Mouse (Mus musculus): ENCODE data around the gene Cnn3. TPM values are rescaled to one million over a fixed set of nuclear protein-coding genes. Genes with fewer than 3 reads are reported as not detected.

Gene Cnn3
- polyA plus RNA-seq, 1 experiment from 2014 or later, result 858 TPM

- no peaks in the 10 kb centered on the region for H3K9me3 ChIP-seq
- WGBS, result 82% methylated on average over 3 of the region's 3 CpGs
Observed at GRCm38 (mm10) chr3:121474738-121475137, 48.4 kb downstream of the Cnn3 start.

GRCm38 (mm10) chr3:121480030-121480960 is 54.0 kb downstream of the Cnn3 start:
- H3K27me3 ChIP-seq, result peaks cover 7% of the 10 kb centered on the region
- no peaks in the 10 kb centered on the region for H3K36me3 ChIP-seq
- no peak overlapping the region for H3K27ac ChIP-seq
- no peak overlapping the region for H3K4me2 ChIP-seq
- H3K4me1 ChIP-seq (replicated peaks), result peaks cover 32% of the 10 kb centered on the region
- WGBS, result 60% methylated on average over 26 of the region's 26 CpGs
- ATAC-seq (ENCODE audit: insufficient number of reproducible peaks, insufficient read depth, low FRiP score, low TSS enrichment, low read depth), result peak; percentile 74
- H3K9me3 ChIP-seq, result no peaks in the 10 kb centered on the region
- no peak overlapping the region for H3K4me3 ChIP-seq (replicated peaks)
- no peak overlapping the region for H3K9ac ChIP-seq (replicated peaks)

More at GRCm38 (mm10) chr3:121474738-121475137, 48.4 kb downstream of the Cnn3 start:
- no peak for ATAC-seq (ENCODE audit: insufficient number of reproducible peaks, insufficient read depth, low FRiP score, low TSS enrichment, low read depth)
- Histone ChIP-seq H3K4me1 (replicated peaks) (peaks cover 3% of the 10 kb centered on the region; the same call in 1 of the 2 replicates), H3K27ac (no peak overlapping the region), H3K9ac (replicated peaks) (no peak overlapping the region), H3K36me3 (no peaks in the 10 kb centered on the region), H3K27me3 (no peaks in the 10 kb centered on the region), H3K4me2 (no peak overlapping the region), H3K4me3 (replicated peaks) (no peak overlapping the region)

DNA sequence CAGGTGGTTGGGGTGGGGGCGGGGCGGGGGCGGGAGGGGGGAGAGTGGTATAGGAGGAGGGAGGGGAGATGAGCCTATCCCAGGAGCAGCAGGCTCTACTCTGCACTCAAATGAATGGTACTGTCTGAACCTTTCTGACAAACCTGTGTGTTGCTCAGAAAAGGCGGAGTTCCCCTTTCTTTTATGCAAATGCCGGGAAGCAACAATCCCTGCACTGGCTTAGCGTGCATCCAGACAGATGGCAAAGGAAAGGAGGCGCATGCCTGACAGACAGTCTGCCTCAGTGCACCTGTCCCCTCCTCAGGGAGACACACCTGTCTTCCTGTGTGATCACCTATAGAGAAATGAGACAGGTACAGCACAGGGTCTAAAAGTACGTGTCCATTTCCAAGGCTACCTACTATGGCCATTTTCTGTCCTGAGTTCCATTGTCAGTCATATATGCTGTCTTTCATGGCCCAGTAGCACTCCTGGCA is 54.7 kb downstream of the Cnn3 start:
- H3K27ac ChIP-seq, result no peak overlapping the region
- ATAC-seq (ENCODE audit: insufficient number of reproducible peaks, insufficient read depth, low FRiP score, low TSS enrichment, low read depth), result no peak

GRCm38 (mm10) chr3:121481564-121481963 is 55.3 kb downstream of the Cnn3 start:
- Histone ChIP-seq H3K4me3 (replicated peaks) (no peak overlapping the region), H3K27ac (no peak overlapping the region), H3K4me2 (no peak overlapping the region), H3K9ac (replicated peaks) (no peak overlapping the region), H3K9me3 (no peaks in the 10 kb centered on the region), H3K4me1 (replicated peaks) (peaks cover 32% of the 10 kb centered on the region), H3K27me3 (peaks cover 7% of the 10 kb centered on the region), H3K36me3 (no peaks in the 10 kb centered on the region)
- 0 out of 2 replicates have a peak, but pooled peaks have one; percentile 29 for ATAC-seq (ENCODE audit: insufficient number of reproducible peaks, insufficient read depth, low FRiP score, low TSS enrichment, low read depth)
- 21% methylated on average over 6 of the region's 6 CpGs for WGBS

More for the DNA sequence above, 54.7 kb downstream of the Cnn3 start:
- WGBS, result 69% methylated on average over 7 of the region's 8 CpGs
- Histone ChIP-seq H3K27me3 (peaks cover 7% of the 10 kb centered on the region), H3K36me3 (no peaks in the 10 kb centered on the region), H3K4me1 (replicated peaks) (peaks cover 32% of the 10 kb centered on the region), H3K4me3 (replicated peaks) (no peak overlapping the region), H3K9me3 (no peaks in the 10 kb centered on the region), H3K9ac (replicated peaks) (no peak overlapping the region), H3K4me2 (no peak overlapping the region)

GRCm38 (mm10) chr3:121483266-121484161 is 57.2 kb downstream of the Cnn3 start:
- H3K4me1 ChIP-seq (replicated peaks), result peaks cover 32% of the 10 kb centered on the region
- peaks cover 7% of the 10 kb centered on the region for H3K27me3 ChIP-seq
- WGBS, result 31% methylated on average over 25 of the region's 25 CpGs
- H3K36me3 ChIP-seq, result no peaks in the 10 kb centered on the region
- H3K9ac ChIP-seq (replicated peaks), result no peak overlapping the region
- H3K9me3 ChIP-seq, result no peaks in the 10 kb centered on the region
- no peak overlapping the region for H3K27ac ChIP-seq
- ATAC-seq (ENCODE audit: insufficient number of reproducible peaks, insufficient read depth, low FRiP score, low TSS enrichment, low read depth), result no peak
- peak overlapping the region; percentile 1; the same call in 1 of the 2 replicates for H3K4me2 ChIP-seq
- H3K4me3 ChIP-seq (replicated peaks), result no peak overlapping the region

DNA sequence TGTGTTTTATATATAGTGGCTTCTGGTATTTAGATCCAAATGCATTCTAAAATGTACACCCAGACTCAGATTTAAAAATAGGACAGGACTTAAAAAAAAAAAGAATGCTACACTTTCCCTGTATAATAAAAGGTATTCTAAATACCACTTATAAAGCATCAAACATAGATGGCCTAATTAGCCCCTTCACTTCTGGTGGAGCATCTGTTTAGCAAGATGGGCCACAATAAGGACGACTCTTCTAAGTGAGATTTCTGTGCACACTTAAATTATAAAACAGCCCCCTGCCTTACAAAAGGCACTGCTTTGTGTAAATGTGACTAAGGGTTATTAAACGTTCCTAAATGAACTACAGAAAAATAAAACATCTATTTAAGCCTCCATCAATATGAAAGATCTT is 58.9 kb downstream of the Cnn3 start:
- Histone ChIP-seq H3K9me3 (no peaks in the 10 kb centered on the region), H3K27ac (no peak overlapping the region), H3K4me3 (replicated peaks) (no peak overlapping the region), H3K36me3 (no peaks in the 10 kb centered on the region), H3K27me3 (peaks cover 7% of the 10 kb centered on the region), H3K9ac (replicated peaks) (no peak overlapping the region), H3K4me2 (no peak overlapping the region), H3K4me1 (replicated peaks) (peaks cover 38% of the 10 kb centered on the region)
- 65% methylated on average over 2 of the region's 2 CpGs for WGBS
- ATAC-seq (ENCODE audit: insufficient number of reproducible peaks, insufficient read depth, low FRiP score, low TSS enrichment, low read depth), result no peak

DNA sequence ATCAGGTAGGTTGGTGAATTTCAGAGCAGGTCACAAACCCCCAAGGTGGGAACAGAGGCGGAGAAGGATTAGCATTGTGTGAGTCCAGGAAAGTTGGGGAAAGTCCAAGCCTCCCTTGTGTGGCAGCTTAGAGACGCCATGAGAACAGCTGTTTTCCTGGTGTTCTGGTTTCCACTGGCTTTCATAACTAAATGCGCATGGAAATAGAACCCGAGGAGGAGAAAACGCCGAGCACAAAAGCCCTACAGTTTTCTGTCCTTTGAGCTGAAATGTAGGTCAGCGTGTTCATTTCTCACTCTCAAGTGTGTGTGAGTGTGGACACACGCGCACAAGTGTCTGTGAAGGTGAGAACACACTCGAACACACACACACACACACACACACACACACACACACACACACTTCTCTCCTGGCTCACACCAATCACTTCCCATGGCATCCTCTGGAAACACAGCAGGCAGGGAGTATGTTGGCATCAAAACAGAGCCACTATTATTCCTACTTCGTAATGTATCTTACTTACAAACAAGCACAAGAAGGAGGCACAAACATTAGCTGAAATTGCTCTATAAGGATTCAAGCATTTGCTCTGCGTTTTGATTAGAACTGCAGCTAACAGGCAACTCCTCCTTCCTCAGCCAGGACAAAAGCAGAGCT is 63.3 kb downstream of the Cnn3 start:
- Histone ChIP-seq H3K4me3 (replicated peaks) (no peak overlapping the region), H3K9me3 (no peaks in the 10 kb centered on the region), H3K36me3 (no peaks in the 10 kb centered on the region), H3K27ac (peak overlapping the region; percentile 85), H3K4me2 (peak overlapping the region; percentile 2; the same call in 1 of the 2 replicates), H3K27me3 (no peaks in the 10 kb centered on the region), H3K9ac (replicated peaks) (no peak overlapping the region), H3K4me1 (replicated peaks) (peaks cover 26% of the 10 kb centered on the region)
- ATAC-seq (ENCODE audit: insufficient number of reproducible peaks, insufficient read depth, low FRiP score, low TSS enrichment, low read depth), result no peak
- WGBS, result 56% methylated on average over 12 of the region's 12 CpGs

DNA sequence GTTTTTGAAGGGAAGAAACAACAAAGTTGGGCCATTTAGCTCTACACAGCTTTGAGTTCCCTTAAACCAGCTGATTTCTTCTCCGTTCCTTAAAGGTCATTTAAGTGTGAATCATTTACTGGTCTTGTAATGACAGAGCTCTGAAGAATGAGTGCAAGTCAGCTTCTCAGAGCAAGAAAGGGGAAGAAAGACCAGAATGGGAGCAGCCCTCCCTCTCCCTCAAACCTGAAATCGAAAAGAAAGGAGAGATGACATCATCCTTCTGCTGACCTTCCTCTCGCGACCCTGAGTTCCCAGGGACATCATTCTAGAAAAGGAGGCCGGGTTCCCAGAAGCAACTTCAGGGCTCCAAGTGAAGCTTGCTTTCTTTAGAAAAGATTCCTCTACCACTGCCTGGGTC is 64.6 kb downstream of the Cnn3 start:
- WGBS, result 64% methylated on average over 5 of the region's 5 CpGs
- Histone ChIP-seq H3K36me3 (no peaks in the 10 kb centered on the region), H3K4me1 (replicated peaks) (peaks cover 26% of the 10 kb centered on the region), H3K27ac (no peak overlapping the region), H3K4me3 (replicated peaks) (no peak overlapping the region), H3K4me2 (no peak overlapping the region), H3K9ac (replicated peaks) (no peak overlapping the region), H3K27me3 (no peaks in the 10 kb centered on the region), H3K9me3 (no peaks in the 10 kb centered on the region)
- ATAC-seq (ENCODE audit: insufficient number of reproducible peaks, insufficient read depth, low FRiP score, low TSS enrichment, low read depth), result no peak

GRCm38 (mm10) chr3:121492026-121492425 is 65.7 kb downstream of the Cnn3 start:
- Histone ChIP-seq H3K9me3 (no peaks in the 10 kb centered on the region), H3K27ac (no peak overlapping the region), H3K4me3 (replicated peaks) (no peak overlapping the region), H3K36me3 (no peaks in the 10 kb centered on the region), H3K9ac (replicated peaks) (no peak overlapping the region), H3K4me1 (replicated peaks) (peaks cover 26% of the 10 kb centered on the region), H3K27me3 (no peaks in the 10 kb centered on the region), H3K4me2 (no peak overlapping the region)
- ATAC-seq (ENCODE audit: insufficient number of reproducible peaks, insufficient read depth, low FRiP score, low TSS enrichment, low read depth), result no peak
- 13% methylated on average over 5 of the region's 5 CpGs for WGBS

- Histone ChIP-seq H3K27me3 (no peaks in the 10 kb centered on the region), H3K36me3 (no peaks in the 10 kb centered on the region), H3K4me2 (no peak overlapping the region), H3K4me1 (replicated peaks) (peaks cover 26% of the 10 kb centered on the region), H3K27ac (no peak overlapping the region), H3K4me3 (replicated peaks) (no peak overlapping the region), H3K9me3 (no peaks in the 10 kb centered on the region), H3K9ac (replicated peaks) (no peak overlapping the region)
- no peak for ATAC-seq (ENCODE audit: insufficient number of reproducible peaks, insufficient read depth, low FRiP score, low TSS enrichment, low read depth)
- 87% methylated on average over 7 of the region's 7 CpGs for WGBS
Observed at GRCm38 (mm10) chr3:121493997-121494421, 67.7 kb downstream of the Cnn3 start.

Data from limb, embryonic 12.5 days (tissue).